Mouse (Mus musculus) megakaryocyte, embryonic 14.5 days (primary cell): ENCODE data around the gene Dedd2.

Experiments
- FLI1 ChIP-seq: IDR thresholded peaks from 2 replicates; pipeline ENCODE4 v1.6.1; 2012; ENCODE audit warnings: low read length, inconsistent platforms, mixed read lengths
- GATA1 ChIP-seq: IDR thresholded peaks from 3 replicates; pipeline ENCODE4 v1.6.1; 2012; ENCODE audit warnings: mixed read lengths, low read length, inconsistent platforms, borderline replicate concordance

- no peak for TF ChIP-seq GATA1
- no peak for TF ChIP-seq FLI1
These were observed 25.8 kb upstream of the Dedd2 start for GRCm38 (mm10) chr7:25246079-25246758.
